Mouse (Mus musculus): ENCODE measurements around the gene Mapk8ip1.

DNA sequence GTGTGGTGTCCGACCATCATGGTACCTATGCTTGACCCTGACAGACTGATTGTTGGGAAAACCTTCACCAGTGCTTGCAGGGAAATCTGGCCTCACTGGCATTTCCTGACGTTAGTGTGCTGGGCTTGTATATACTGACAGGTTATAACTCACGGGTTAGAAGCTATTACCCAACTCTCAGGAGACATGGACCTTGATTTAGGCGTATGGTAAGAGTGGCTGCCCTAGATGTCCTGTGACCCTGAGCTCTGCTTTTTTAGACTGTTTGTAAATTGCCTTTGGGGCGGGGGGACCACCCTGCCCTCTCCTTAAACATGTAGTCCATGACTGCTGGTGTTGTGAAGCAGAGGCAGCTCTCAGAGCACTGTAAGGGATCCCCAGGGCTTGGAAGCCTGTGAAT is 50.4 kb downstream of the Mapk8ip1 start:
- TF ChIP-seq GATA1 (IDR thresholded peaks at IDR 0.05; ENCODE audit: low read length), result no peak
- no peak for TF ChIP-seq TAL1 (IDR thresholded peaks at IDR 0.05; ENCODE audit: low read length)
